Comparison of ENCODE assay signal across 13 mouse cellular contexts in the genomic region with DNA sequence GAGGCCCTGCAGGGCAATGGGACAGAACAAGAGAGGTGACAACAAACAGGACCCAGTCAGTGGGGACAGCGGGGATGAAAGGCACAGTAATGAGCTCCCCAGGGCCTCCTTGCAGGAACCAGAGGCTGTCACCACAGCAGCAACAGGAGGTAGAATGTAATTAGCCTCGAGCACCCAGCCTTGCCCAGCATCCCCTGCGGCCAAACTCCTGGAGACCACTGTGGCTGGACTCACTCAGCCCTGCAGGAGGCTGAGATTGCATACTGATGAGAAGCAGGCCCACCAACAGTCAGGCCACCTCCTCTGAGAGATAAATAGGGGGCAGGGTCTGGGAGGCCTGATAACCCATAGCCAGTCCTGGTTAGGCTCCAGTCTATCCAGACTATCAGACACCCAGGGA. TPM values are rescaled to one million over a fixed set of nuclear protein-coding genes. Genes with fewer than 3 reads are reported as not detected.
DNase-seq lines count a peak whose midpoint lies in the region; ATAC-seq and TF ChIP-seq lines count a peak whose summit lies in the region.
"Had no signal": no experiment of that assay in that cellular context is flagged by ENCODE, and none has a peak within 500 bp of the region (broad histone marks: within the 10 kb centered on the region; RNA-seq: fewer than 3 reads in every experiment).

No protein-coding gene starts in this region.

- no peaks in the 10 kb centered on the region for H3K27me3 ChIP-seq in heart, embryonic 11.5 days (ENCODE audit: control insufficient read depth, insufficient read depth, low read length)
- no peaks in the 10 kb centered on the region for H3K27me3 ChIP-seq in heart, adult 2 months (ENCODE audit: control insufficient read depth, insufficient read depth, low read length)
- no peaks in the 10 kb centered on the region for H3K27me3 ChIP-seq in liver, embryonic 12.5 days (replicated peaks)
- H3K27me3 ChIP-seq in liver, postnatal 0 days (ENCODE audit: insufficient read depth, low read length): no peaks in the 10 kb centered on the region
- 0 out of 2 replicates have a peak, but pooled peaks cover 4% of the 10 kb centered on the region for H3K27me3 ChIP-seq in limb, embryonic 10.5 days (ENCODE audit: low read depth, poor library complexity, severe bottlenecking)
- no peaks in the 10 kb centered on the region for H3K27me3 ChIP-seq in midbrain, embryonic 16.5 days (ENCODE audit: control insufficient read depth, insufficient read depth, low read depth, low read length)

- TF ChIP-seq CTCF in heart, adult 2 months (IDR thresholded peaks at IDR 0.05): no peak
- no peak for TF ChIP-seq CTCF in liver, postnatal 0 days (IDR thresholded peaks at IDR 0.05; ENCODE audit: low read depth)

- no peaks in the 10 kb centered on the region for H3K36me3 ChIP-seq in heart, embryonic 11.5 days (ENCODE audit: control insufficient read depth, insufficient read depth, low read length)
- H3K36me3 ChIP-seq in heart, adult 2 months (ENCODE audit: control insufficient read depth, insufficient read depth, low read length): no peaks in the 10 kb centered on the region
- peaks cover 83% of the 10 kb centered on the region for H3K36me3 ChIP-seq in liver, embryonic 12.5 days
- no peaks in the 10 kb centered on the region for H3K36me3 ChIP-seq in liver, postnatal 0 days (replicated peaks; ENCODE audit: insufficient read depth, low read length)
- no peaks in the 10 kb centered on the region for H3K36me3 ChIP-seq in limb, embryonic 10.5 days
- no peaks in the 10 kb centered on the region for H3K36me3 ChIP-seq in midbrain, embryonic 16.5 days (ENCODE audit: control insufficient read depth, insufficient read depth, low read length)

- H3K9me3 ChIP-seq in heart, embryonic 11.5 days (replicated peaks; ENCODE audit: control insufficient read depth, low read length): no peaks in the 10 kb centered on the region
- no peaks in the 10 kb centered on the region for H3K9me3 ChIP-seq in liver, embryonic 12.5 days (replicated peaks)
- no peaks in the 10 kb centered on the region for H3K9me3 ChIP-seq in liver, postnatal 0 days (ENCODE audit: low read length)
- H3K9me3 ChIP-seq in limb, embryonic 10.5 days (replicated peaks): no peaks in the 10 kb centered on the region
- H3K9me3 ChIP-seq in midbrain, embryonic 16.5 days (replicated peaks; ENCODE audit: control insufficient read depth, low read length, poor library complexity, severe bottlenecking): no peaks in the 10 kb centered on the region

- no peak for DNase-seq in heart, adult 2 months
- no peak for DNase-seq in liver, postnatal 0 days
- no peak for DNase-seq in limb, embryonic 10.5 days (ENCODE audit: low spot score)
- DNase-seq in left cerebral cortex, adult 9 months (ENCODE audit: low spot score in 2 of 2): no peak
- DNase-seq: cerebellum, postnatal 36 days; left cerebral cortex, postnatal 4 days; thymus, postnatal 25 days had no signal

- no peak for TF ChIP-seq EP300 in heart, adult 2 months (IDR thresholded peaks at IDR 0.05; ENCODE audit: insufficient read depth, low read depth, low read length)
- TF ChIP-seq EP300 in liver, postnatal 0 days (IDR thresholded peaks at IDR 0.05; ENCODE audit: low read depth): no peak

- peak overlapping the region; percentile 55 for H3K27ac ChIP-seq in heart, embryonic 11.5 days (ENCODE audit: low read depth, low read length)
- no peak overlapping the region for H3K27ac ChIP-seq in heart, adult 2 months
- 0 out of 2 replicates have a peak overlapping the region, but pooled peaks have one; percentile 10 for H3K27ac ChIP-seq in liver, embryonic 12.5 days
- H3K27ac ChIP-seq in liver, postnatal 0 days (ENCODE audit: low read depth): no peak overlapping the region
- H3K27ac ChIP-seq in limb, embryonic 10.5 days: peak overlapping the region; percentile 44
- H3K27ac ChIP-seq in midbrain, embryonic 16.5 days (ENCODE audit: low read length): no peak overlapping the region

- peaks cover 21% of the 10 kb centered on the region for H3K4me1 ChIP-seq in heart, embryonic 11.5 days (ENCODE audit: control insufficient read depth, insufficient read depth, low read length)
- H3K4me1 ChIP-seq in heart, adult 2 months (ENCODE audit: control insufficient read depth, insufficient read depth, low read length): peaks cover 1% of the 10 kb centered on the region; the same call in 1 of the 2 replicates
- H3K4me1 ChIP-seq in liver, embryonic 12.5 days: peaks cover 64% of the 10 kb centered on the region
- no peaks in the 10 kb centered on the region for H3K4me1 ChIP-seq in liver, postnatal 0 days (ENCODE audit: insufficient read depth)
- H3K4me1 ChIP-seq in limb, embryonic 10.5 days: peaks cover 56% of the 10 kb centered on the region
- H3K4me1 ChIP-seq in midbrain, embryonic 16.5 days (ENCODE audit: control insufficient read depth, insufficient read depth, low read length): peaks cover 7% of the 10 kb centered on the region; the same call in 1 of the 2 replicates

- H3K9ac ChIP-seq in heart, embryonic 11.5 days (ENCODE audit: low read depth, low read length): peak overlapping the region; percentile 17; the same call in 1 of the 2 replicates
- no peak overlapping the region for H3K9ac ChIP-seq in heart, adult 2 months (ENCODE audit: low read depth, low read length)
- H3K9ac ChIP-seq in liver, embryonic 12.5 days: no peak overlapping the region
- no peak overlapping the region for H3K9ac ChIP-seq in liver, postnatal 0 days (replicated peaks)
- no peak overlapping the region for H3K9ac ChIP-seq in midbrain, embryonic 16.5 days (ENCODE audit: low read depth, low read length)

- 6% methylated on average over 3 of the region's 3 CpGs for WGBS in heart, embryonic 11.5 days (ENCODE audit: insufficient replicate concordance)
- WGBS in heart, adult 2 months: 82% methylated on average over 3 of the region's 3 CpGs
- 50% methylated on average over 3 of the region's 3 CpGs for WGBS in liver, embryonic 12.5 days (ENCODE audit: insufficient replicate concordance)
- 59% methylated on average over 3 of the region's 3 CpGs for WGBS in liver, postnatal 0 days (ENCODE audit: insufficient replicate concordance)
- WGBS in limb, embryonic 10.5 days: 8% methylated on average over 3 of the region's 3 CpGs
- 11% methylated on average over 3 of the region's 3 CpGs for whole genome bisulfite sequencing in midbrain, embryonic 16.5 days

- ATAC-seq in heart, embryonic 11.5 days (replicated peaks; ENCODE audit: insufficient number of reproducible peaks, low FRiP score, low TSS enrichment): 0 out of 2 replicates have a peak, but pooled peaks have one; percentile 21
- ATAC-seq in liver, embryonic 12.5 days: 0 out of 2 replicates have a peak, but pooled peaks have one; percentile 4
- ATAC-seq in liver, postnatal 0 days: no peak
- ATAC-seq in midbrain, embryonic 16.5 days: peak; percentile 13; the same call in 1 of the 2 replicates
- no peak for ATAC-seq in erythroblast, adult 5-6 weeks (replicated peaks; ENCODE audit: low FRiP score, poor library complexity, severe bottlenecking)

- intact Hi-C loops in heart, adult 2 months (cut with DNase I): loop anchor here (10.0 kb wide), 1 partner anchor 285 kb away; no protein-coding TSS in a partner anchor

- no peak for TF ChIP-seq POLR2A in heart, adult 2 months (IDR thresholded peaks at IDR 0.05; ENCODE audit: insufficient read depth, low read depth, low read length)

- no peak overlapping the region for H3K4me3 ChIP-seq in heart, embryonic 11.5 days (ENCODE audit: low read depth, low read length)
- no peak overlapping the region for H3K4me3 ChIP-seq in heart, adult 2 months
- H3K4me3 ChIP-seq in liver, embryonic 12.5 days: no peak overlapping the region
- no peak overlapping the region for H3K4me3 ChIP-seq in liver, postnatal 0 days (ENCODE audit: low read depth, low read length)
- no peak overlapping the region for H3K4me3 ChIP-seq in limb, embryonic 10.5 days
- no peak overlapping the region for H3K4me3 ChIP-seq in midbrain, embryonic 16.5 days (ENCODE audit: low read depth, low read length)

- H3K79me2 ChIP-seq in heart, adult 2 months (replicated peaks; ENCODE audit: control insufficient read depth, insufficient read depth, low read length): no peaks in the 10 kb centered on the region

- no peak overlapping the region for H3K4me2 ChIP-seq in heart, embryonic 11.5 days
- no peak overlapping the region for H3K4me2 ChIP-seq in liver, embryonic 12.5 days
- H3K4me2 ChIP-seq in liver, postnatal 0 days (ENCODE audit: low read depth, low read length): no peak overlapping the region
- no peak overlapping the region for H3K4me2 ChIP-seq in midbrain, embryonic 16.5 days (ENCODE audit: low read length)

RNA-seq across cellular contexts. Expression of gene Omp, which starts 4.5 kb away (rescaled TPM):
- polyA plus RNA-seq in heart, embryonic 11.5 days (2014; fragmentation: Nextera tagmentation; extraction: Ambion mirVana): 0.37 and 0.47 TPM in 2 replicates
- under 1 TPM in 1 of 2 experiments, not detected in 1; 0.14 TPM for total RNA-seq in heart, adult 2 months (2021)
- 0.06 TPM in 1 of 2 replicates, not detected in the other for polyA plus RNA-seq in heart, adult 2 months (2012; rRNA removed)
- polyA plus RNA-seq in liver, embryonic 12.5 days (2016; fragmentation: Nextera tagmentation; extraction: Ambion mirVana): 0.89 TPM in 2 replicates
- polyA plus RNA-seq in liver, postnatal 0 days (2015; fragmentation: Nextera tagmentation; extraction: Ambion mirVana): 0.23 and 0.27 TPM in 2 replicates
- 0.13 TPM in 2 replicates for polyA plus RNA-seq in limb, embryonic 10.5 days (2016; fragmentation: Nextera tagmentation; extraction: Ambion mirVana)
- 0.35 TPM in 2 replicates for polyA plus RNA-seq in midbrain, embryonic 16.5 days (2015; fragmentation: Nextera tagmentation; extraction: Ambion mirVana)
- total RNA-seq in erythroblast, adult 5-6 weeks (2015; ENCODE audit: low replicate concordance): 4.8 and 5.0 TPM in 2 replicates
- 11.2 and 20.9 TPM in 2 replicates for total RNA-seq in erythroblast, adult 5-6 weeks (2017; ENCODE audit: low replicate concordance)
- total RNA-seq: gastrocnemius, adult 8-10 months had no signal

RNA-seq across cellular contexts. Expression of gene Capn5, which starts 28.3 kb away (rescaled TPM):
- polyA plus RNA-seq in heart, embryonic 11.5 days (2014; fragmentation: Nextera tagmentation; extraction: Ambion mirVana): 5.8 and 6.4 TPM in 2 replicates
- 1 to 10 TPM; 1.8 to 2.4 TPM for total RNA-seq in heart, adult 2 months (2021)
- 3.7 and 4.6 TPM in 2 replicates for polyA plus RNA-seq in heart, adult 2 months (2012; rRNA removed)
- polyA plus RNA-seq in liver, embryonic 12.5 days (2016; fragmentation: Nextera tagmentation; extraction: Ambion mirVana): 20.0 and 23.5 TPM in 2 replicates
- polyA plus RNA-seq in liver, postnatal 0 days (2015; fragmentation: Nextera tagmentation; extraction: Ambion mirVana): 4.4 and 4.5 TPM in 2 replicates
- polyA plus RNA-seq in limb, embryonic 10.5 days (2016; fragmentation: Nextera tagmentation; extraction: Ambion mirVana): 3.4 and 4.5 TPM in 2 replicates
- polyA plus RNA-seq in midbrain, embryonic 16.5 days (2015; fragmentation: Nextera tagmentation; extraction: Ambion mirVana): 23.5 and 24.0 TPM in 2 replicates
- 18.0 and 21.7 TPM in 2 replicates for total RNA-seq in erythroblast, adult 5-6 weeks (2015; ENCODE audit: low replicate concordance)
- total RNA-seq in erythroblast, adult 5-6 weeks (2017; ENCODE audit: low replicate concordance): 20.1 and 31.3 TPM in 2 replicates

RNA-seq across cellular contexts. Expression of gene Myo7a, which starts 30.5 kb away (rescaled TPM):
- polyA plus RNA-seq in heart, embryonic 11.5 days (2014; fragmentation: Nextera tagmentation; extraction: Ambion mirVana): 8.4 and 11.9 TPM in 2 replicates
- total RNA-seq in heart, adult 2 months (2021): 1 to 10 TPM; 4.5 to 5.9 TPM
- polyA plus RNA-seq in heart, adult 2 months (2012; rRNA removed): 7.1 and 10.8 TPM in 2 replicates
- 14.4 TPM in 2 replicates for polyA plus RNA-seq in liver, embryonic 12.5 days (2016; fragmentation: Nextera tagmentation; extraction: Ambion mirVana)
- polyA plus RNA-seq in liver, postnatal 0 days (2015; fragmentation: Nextera tagmentation; extraction: Ambion mirVana): 6.5 and 7.6 TPM in 2 replicates
- polyA plus RNA-seq in limb, embryonic 10.5 days (2016; fragmentation: Nextera tagmentation; extraction: Ambion mirVana): 18.6 and 19.1 TPM in 2 replicates
- 22.5 and 22.8 TPM in 2 replicates for polyA plus RNA-seq in midbrain, embryonic 16.5 days (2015; fragmentation: Nextera tagmentation; extraction: Ambion mirVana)
- 4.4 and 12.7 TPM in 2 replicates for total RNA-seq in erythroblast, adult 5-6 weeks (2015; ENCODE audit: low replicate concordance)
- 2.8 and 7.0 TPM in 2 replicates for total RNA-seq in erythroblast, adult 5-6 weeks (2017; ENCODE audit: low replicate concordance)

RNA-seq across cellular contexts. Expression of gene B3gnt6, which starts 49.5 kb away (rescaled TPM):
- polyA plus RNA-seq in heart, embryonic 11.5 days (2014; fragmentation: Nextera tagmentation; extraction: Ambion mirVana): 0.21 TPM in 1 of 2 replicates, not detected in the other
- total RNA-seq in heart, adult 2 months (2021): not detected
- 0.06 TPM in 1 of 2 replicates, not detected in the other for polyA plus RNA-seq in heart, adult 2 months (2012; rRNA removed)
- not detected in 2 replicates for polyA plus RNA-seq in liver, embryonic 12.5 days (2016; fragmentation: Nextera tagmentation; extraction: Ambion mirVana)
- 0.05 TPM in 2 replicates for polyA plus RNA-seq in liver, postnatal 0 days (2015; fragmentation: Nextera tagmentation; extraction: Ambion mirVana)
- polyA plus RNA-seq in limb, embryonic 10.5 days (2016; fragmentation: Nextera tagmentation; extraction: Ambion mirVana): not detected in 2 replicates
- 0.45 and 0.57 TPM in 2 replicates for polyA plus RNA-seq in midbrain, embryonic 16.5 days (2015; fragmentation: Nextera tagmentation; extraction: Ambion mirVana)
- total RNA-seq in erythroblast, adult 5-6 weeks (2015; ENCODE audit: low replicate concordance): not detected in 2 replicates
- total RNA-seq in erythroblast, adult 5-6 weeks (2017; ENCODE audit: low replicate concordance): not detected in 2 replicates
- total RNA-seq: gastrocnemius, adult 8-10 months had no signal
- polyA plus RNA-seq: stomach, embryonic 16.5 days had no signal

Comparison
In these comparisons a context has a peak if more than half of its experiments do, and no peak if none do; other contexts are left out.
1. ATAC-seq: peak in heart, embryonic 11.5 days (single experiment), liver, embryonic 12.5 days (single experiment) and midbrain, embryonic 16.5 days (single experiment); none in liver, postnatal 0 days (single experiment) and erythroblast, adult 5-6 weeks (single experiment).
2. H3K27ac ChIP-seq: peak in heart, embryonic 11.5 days (single experiment), liver, embryonic 12.5 days (single experiment) and limb, embryonic 10.5 days (single experiment); none in heart, adult 2 months (single experiment), liver, postnatal 0 days (single experiment) and midbrain, embryonic 16.5 days (single experiment).